Mouse (Mus musculus): ENCODE measurements around the gene Nr1i2.
A peak's percentile ranks its signal among the peaks of the same experiment; 100 is the strongest.
"Not testable (repeated sequence)": the region's sequence is repeated elsewhere in the genome, so short reads cannot be mapped to it uniquely, and the experiment has no call there.

Nr1i2 gene

DNA sequence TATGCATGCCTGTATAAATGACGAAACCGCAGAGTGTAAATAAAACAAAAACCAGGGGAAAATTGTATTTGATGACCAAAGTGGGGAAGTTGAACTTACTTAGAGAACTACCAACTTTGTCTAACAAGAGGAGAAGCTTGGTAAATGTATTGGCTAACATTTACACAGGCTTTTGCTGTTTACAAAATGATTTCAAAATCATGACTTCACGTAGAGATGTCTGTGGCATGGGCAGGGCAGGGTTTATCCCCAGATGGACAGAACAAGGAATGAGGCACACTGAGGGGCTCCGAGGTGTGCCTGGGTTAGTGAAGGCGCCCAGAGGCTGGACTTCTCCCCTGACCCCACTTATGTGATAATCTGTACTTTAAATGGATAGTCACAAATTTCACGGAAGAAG is 7.3 kb downstream of the Nr1i2 start:
- DNase-seq (ENCODE audit: low spot score): no peak

DNA sequence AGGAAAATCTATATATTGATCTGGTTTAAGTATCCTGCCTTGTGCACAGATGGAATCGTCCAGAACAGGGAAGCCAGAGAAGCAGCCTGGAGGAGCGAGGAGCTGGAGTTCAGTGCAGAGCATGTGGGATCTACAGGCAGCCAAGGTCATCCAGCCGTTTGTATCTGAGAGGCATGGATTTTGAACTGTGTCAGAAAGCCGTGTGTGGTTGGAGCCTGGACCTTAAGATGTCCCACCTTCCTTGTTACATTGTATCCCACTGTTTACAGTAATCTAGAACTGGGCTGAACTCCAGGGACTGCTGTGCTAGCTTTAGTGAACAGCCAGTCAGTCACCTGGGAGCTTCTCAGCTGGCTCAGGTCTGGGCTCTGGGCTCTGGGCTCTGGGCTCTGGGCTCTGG is 8.1 kb downstream of the Nr1i2 start:
- no peak for DNase-seq (ENCODE audit: low spot score)

DNA sequence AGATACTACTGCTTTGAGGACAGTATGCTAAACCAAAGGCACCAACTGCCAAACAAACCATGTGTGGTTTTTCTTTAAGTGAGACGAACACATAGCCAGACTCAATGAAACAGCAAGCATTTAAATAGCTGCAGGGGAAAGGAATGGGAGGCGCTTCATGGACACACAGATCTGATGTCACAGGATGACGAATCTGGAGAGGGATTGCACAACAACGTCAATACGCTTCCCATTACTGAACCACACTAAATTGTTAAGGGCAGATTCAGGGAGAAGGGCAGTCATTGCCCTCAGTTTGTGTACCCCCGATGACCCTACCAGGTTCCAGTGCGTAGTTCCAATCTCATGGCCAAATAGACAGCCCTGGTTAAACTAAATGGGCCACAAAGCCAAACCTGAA is 8.8 kb downstream of the Nr1i2 start:
- DNase-seq (ENCODE audit: low spot score): no peak

DNA sequence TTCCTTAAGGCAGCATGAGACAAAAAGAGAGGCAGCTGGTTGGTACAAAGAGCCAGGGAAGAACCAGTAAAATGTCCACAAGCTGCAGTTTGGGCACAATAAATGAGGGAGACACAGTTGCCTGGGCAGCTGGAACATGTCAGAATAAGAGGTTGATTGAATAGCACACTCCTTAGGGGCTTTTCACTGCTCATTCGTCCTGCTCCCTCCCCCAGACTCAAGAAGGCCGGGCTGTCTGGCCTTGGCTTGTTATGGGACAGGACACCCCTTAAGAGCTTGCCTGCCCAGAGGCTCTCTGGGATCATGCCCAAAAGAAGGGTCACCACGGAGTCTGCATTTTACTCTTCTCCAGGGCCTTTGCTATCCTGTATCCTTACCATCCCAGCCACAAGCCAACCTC is 11.3 kb downstream of the Nr1i2 start:
- no peak for DNase-seq (ENCODE audit: low spot score)

DNA sequence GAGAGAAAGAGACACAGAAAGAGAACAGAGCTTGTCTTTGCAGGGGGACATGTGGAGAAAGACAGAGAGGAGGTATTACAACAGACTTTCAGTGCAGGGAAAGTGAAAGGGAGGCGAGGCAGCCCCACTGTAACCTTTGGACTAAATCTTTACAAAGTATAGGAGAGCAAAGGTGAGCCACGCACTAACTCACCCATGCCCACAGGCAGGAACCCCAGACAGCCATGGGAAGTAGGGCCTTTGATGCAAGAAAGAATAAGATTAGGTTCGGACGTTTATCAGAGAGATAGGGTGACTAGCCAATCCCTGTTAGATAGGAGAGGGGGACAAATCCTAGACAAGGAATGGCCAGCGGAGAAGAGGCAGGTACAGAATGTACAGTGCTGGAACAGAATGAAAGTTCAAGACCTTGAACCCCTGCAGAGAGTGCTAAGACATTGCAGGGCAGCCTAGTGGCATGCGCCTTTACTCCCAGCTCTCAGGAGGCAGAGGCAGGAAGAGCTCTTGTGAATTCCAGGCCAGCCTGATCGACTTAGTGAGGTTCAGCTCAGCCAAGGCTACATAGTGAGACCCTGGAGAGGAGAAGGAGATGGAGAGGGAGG is 12.0 kb downstream of the Nr1i2 start:
- no peak for DNase-seq (ENCODE audit: low spot score)

DNA sequence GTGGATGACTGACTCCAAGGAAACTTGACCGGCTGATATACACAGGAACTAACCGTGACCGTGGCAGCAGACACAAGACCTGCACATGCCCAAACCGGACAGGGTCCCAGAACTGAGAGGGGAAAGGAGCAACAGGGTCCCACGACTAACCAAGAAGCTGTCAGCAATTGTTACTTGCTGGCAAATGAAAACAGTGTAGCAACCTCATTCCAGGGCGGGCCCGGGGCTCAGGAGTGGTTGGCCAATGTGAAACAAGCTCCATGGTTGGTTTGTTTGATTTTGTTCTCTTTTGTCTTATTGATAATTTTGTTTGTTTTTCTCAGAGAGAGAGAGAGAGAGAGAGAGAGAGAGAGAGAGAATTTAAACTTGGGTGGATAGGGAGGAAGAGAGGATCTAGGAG is 13.7 kb downstream of the Nr1i2 start:
- DNase-seq (ENCODE audit: low spot score): no peak

DNA sequence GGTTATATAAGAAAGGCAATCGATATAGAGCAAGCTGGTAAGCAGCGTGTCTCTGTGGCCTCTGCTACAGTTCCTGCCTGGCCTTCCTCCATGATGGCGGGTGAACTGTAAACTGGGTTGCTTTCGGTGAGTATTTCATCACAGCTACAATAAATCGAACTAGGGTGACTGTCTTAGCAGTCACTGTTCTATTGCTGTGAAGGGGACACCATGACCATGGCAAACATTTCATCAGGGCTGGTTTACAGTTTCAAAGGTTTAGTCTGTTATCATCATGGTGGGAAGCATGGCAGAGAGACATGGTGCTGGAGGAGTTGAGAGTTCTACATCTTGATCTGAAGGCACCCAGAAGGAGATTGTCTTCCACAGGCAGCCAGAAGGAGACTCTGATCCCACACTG is 14.8 kb downstream of the Nr1i2 start:
- no peak for DNase-seq (ENCODE audit: low spot score)

DNA sequence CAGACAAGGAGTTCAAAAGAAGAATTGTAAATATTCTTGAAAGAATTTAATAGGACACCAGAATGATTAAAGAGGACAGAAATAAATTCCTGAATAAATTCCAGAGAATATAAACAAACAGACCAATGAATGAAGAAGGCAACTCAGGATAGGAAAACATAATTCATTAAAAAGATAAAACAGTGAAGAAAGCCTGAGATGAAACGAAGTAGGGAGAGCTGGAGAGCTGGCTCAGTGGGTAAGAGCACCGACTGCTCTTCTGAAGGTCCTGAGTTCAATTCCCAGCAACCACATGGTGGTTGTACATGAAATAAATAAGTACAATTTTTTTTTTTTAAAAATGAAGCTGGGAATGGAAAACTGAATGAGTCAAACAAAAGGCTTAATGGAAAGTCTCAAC is 19.9 kb downstream of the Nr1i2 start:
- no peak for DNase-seq (ENCODE audit: low spot score)

DNA sequence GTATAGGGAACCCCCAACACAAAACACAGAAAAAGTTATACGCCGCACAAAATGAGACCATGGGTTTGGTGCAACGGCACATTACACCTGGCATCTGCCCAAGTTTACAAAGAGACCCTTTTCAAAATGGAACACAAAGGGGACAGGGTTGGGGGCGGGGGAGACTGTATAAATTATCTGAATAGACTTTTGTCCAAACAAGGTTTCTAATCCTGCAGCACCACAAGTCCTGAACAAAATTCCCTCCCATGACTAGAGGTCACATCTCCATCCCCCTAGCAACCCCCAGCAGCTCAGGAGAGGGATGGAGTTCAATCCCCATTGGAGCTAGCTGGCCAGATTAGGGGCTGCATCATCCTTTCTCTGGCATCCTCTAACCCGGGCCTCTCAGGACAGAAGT is 22.1 kb downstream of the Nr1i2 start:
- DNase-seq (ENCODE audit: low spot score): no peak

DNA sequence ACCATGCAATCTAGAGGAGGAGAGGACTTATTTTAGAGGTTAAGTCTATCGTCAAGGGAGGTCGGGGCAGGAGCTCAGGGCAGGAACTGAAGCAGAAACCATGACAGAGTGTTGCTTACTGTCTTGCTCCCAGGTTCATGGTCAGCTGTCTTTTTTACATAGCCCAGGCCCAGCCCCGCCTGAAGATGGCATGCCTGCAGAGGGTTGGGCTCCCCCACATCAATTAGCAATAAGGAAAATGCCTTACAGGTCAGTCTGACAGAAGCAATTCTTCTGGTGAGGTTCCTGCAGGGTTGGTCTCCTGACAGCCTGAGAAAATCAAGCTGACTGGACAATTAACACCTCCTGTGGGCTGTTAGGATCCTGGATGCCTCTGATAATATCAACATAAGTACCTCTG is 23.0 kb downstream of the Nr1i2 start:
- DNase-seq (ENCODE audit: low spot score): no peak

DNA sequence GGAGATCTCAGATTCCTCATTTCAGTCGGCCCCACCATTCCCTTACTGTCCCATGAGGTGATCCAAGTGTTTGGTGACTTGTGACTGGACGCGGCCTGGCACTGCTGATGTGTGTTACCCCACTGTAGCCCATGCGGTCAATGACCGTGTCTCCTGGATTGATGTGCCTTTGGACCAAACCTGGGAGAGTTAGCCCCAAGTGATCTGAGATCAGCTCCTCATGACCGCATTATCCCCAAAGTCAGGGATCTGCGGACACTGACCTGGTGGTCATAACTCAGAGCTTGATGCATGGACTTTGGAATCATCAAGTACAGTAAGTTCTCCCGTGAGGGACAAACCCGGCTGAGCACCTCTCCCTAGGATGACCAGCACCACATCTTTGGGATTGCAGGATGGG is 38.7 kb downstream of the Nr1i2 start:
- DNase-seq (ENCODE audit: low spot score): no peak

DNA sequence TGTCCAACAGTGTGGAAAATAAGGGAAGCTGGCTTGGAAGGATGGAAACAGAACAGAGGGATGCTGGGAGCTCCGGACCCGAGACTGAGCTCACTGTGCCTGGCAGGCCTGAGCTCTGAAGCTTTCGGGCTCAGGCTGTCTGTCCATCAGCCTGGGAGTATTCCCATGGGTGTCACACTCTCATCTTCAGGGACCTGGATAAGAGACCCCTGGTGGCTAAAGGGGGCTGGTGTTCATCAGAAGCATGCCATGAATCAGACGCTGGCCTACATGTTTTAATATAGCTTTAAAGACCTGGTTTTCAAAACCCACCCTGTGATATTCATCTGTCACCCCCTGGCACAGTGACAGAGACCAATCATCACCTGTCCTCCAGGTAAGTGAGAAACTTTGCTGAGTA is 39.5 kb downstream of the Nr1i2 start:
- no peak for DNase-seq (ENCODE audit: low spot score)

DNA sequence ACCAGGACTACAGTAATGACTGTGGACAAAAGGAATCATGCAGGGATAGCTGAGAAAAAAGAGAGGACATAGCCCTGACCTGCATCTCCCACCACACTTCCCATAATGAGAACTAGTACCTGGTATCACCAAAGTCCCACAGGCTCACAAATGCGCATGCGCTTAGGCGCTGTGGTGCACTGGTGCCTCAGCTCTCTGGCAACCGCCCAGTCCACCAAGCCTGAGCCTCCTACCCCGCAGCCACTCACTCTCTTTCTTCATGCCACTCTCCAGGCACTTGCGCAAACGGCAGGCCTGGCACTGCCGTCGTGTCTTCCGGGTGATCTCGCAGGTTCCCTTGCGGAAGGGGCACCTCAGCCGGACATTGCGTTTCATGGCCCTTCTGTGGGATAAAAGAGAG is 40.6 kb downstream of the Nr1i2 start:
- no peak for DNase-seq (ENCODE audit: low spot score)

DNA sequence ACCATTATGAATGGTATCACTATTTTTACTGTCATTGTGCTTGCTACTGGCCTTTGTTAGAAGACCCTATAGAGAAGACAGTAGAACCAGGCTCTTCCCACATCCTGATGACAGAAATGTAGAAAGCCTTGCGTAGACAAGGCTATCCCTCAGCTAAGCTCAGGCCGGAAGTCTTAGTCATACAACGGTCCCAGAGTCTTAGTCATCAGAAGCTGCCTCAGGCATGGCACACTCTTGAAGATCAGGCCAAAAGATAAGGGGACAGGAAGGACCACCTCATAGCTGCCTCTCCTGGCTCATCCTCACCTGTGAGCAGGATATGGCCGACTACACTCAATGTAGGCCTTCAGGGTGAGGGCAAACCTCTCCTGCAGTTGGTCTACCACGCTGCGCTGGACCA is 44.2 kb downstream of the Nr1i2 start:
- DNase-seq (ENCODE audit: low spot score): no peak

DNA sequence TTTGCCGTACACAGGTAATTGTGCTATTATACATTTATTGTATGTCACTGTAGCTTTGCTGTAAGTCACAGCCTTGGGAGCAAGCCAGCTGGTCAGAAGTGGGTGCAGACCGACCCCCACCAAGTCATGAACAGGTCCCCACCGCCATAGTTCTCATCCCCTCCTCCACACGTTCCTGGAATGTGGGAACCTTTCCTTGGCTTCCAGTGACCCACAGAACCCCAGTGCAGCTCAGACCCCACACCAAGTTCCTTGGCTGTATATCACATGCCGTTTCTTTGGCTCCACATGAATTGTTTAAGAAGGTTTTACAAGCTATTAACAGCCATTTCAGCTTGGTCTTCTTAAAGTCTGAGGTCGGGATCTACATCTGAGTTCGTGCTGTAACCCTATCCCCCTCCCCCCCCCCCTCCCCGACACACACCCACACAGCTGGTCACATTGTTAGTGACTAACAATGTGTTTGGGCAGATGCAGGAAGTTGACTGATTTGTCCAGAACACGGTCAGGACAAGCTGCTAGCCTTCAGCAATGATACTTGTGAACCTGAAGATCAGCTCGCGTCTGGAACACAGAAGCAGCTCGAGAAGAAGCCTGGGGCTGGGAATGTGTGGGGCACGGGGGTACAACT is 46.2 kb downstream of the Nr1i2 start:
- DNase-seq (ENCODE audit: low spot score): no peak

DNA sequence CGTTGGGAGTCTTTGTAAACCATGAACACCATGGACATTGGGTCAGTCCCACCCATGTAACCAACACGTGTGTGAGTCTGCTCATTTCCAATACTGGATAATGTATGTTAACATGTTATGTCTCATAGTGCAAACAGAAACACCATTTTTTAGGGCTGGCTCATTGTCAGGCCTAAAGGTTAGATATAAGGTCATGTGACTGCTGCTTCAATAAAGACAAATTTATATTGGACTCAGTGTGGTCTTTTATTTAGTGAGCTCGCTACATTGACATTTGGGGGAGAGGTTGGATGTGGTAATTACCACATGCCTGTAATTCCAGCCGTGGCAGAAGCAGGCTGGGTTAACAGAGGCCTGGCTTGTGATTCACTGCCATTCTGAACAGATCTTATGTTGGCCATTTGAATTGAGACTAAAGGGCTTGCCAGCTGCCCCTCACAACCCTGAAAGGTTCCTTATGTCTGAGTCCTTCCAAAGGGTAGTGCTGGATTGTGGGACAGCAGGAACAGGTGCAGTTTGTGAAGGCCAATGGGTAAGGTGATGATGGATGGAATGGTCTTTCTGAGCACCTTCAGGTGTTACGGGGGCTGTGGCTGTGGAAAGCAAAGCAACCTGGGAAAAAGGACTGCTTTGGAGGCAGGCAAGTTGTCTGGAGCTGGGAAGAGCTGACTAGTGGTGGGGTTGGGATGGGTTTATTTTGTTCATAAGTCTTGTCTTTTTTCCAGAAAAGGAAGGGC is 48.6 kb downstream of the Nr1i2 start:
- no peak for DNase-seq (ENCODE audit: low spot score)

DNA sequence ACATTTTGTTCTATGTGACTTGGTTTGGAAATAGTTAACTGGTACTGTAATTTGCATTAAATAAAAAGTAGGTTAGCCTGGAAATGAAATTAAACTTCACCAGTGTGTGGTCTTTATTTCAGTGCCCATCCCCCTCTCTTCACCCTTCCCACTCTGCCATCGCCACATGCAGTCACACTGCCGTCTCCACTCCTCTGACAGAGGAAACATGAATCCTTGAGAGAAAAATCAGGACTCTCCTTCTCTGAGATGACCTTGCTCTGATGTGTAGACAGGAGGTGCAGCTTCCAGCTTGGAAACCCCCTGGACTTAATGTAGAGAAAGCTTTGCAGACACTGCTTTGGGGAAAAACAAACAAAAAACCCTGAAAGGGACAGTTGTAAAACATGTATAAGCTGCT is 49.2 kb downstream of the Nr1i2 start:
- DNase-seq (ENCODE audit: low spot score): no peak

DNA sequence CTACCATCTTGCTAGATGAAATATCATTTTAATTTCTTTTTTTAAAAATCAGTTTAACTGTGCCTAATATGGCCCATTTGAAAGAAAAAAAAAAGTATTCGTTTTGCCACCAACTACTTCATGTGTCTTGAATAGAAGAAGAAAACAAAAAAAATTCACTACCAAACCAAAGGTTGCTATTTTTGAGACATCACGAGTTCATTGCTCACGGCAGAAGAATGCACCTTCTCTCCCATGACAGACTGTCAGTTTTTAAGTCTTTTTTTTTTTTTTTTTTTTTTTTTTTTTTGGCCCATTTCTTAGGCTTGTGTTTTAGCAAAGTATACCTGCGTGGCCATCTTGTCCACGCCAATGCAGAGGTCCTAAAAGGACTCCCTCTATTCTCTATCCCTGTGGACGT is 50.5 kb downstream of the Nr1i2 start:
- no peak for DNase-seq (ENCODE audit: low spot score)

DNA sequence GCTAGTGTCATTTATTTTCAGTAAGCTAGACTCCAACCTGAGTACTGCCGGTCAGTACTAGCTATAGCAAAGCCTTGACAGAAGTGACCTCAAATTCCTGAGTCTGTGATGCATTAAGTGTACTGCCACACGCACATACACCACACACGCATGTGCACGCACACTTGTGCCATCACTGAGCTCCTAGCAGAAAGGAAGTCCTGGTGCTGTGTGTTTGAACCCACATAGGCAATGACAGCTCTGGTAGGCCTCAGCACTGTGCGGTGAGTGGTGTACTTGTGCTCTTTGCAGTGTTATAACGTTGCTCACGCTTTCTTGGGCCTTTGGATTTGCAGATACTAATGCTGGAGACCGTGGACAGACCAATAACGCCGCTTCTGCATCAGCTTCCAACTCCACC is 54.5 kb downstream of the Nr1i2 start:
- DNase-seq (ENCODE audit: low spot score): no peak

DNA sequence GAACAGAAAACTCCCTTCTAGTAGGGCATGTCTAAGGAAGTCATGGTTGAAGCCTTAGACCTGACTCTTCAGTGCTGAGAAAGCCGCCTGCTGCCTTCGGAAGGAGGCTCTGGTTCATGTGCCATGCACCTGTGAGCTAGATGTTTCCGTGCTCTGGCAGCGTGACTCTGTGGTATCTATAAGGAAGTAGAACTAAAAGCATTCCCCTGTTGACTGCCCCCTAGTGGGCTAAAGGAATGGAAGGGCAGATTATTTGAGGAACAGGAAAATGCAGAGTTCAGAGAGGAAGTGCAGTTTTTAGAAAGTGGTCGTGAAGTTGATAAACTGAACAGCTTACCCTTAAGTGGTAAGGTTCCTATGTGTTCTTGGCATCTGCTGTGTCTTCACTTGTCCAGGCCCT is 54.9 kb downstream of the Nr1i2 start:
- DNase-seq (ENCODE audit: low spot score): peak; percentile 70

DNA sequence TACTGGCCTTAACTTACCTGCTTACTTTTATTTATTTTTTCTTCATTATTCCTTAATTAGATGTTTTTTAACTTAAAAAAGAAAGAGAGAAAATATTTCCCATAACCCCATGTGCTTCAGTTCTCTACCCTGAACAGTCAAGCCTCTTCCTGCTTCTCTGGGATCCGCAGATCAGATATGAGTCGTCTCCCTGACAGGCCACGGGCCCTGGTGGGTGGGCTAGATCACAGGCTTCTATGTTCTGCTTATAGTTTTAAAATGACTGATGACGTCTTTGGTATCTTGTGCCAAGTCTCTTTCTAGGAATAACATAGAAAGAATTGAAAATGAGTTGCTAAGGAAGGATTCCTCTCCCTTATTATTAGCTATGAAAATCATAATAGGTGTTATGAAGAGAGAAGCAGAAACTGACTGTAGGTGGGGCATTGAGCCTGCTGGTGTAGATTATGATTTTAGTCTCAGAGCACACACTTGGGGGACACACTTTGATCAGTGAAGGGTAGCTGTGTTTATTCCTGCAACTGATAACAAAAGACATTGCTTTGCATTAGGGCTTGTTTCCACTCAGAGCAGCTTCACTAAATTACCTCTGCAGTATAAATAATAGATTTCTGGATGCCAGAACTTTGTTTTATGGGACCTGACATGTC is 57.6 kb downstream of the Nr1i2 start:
- DNase-seq (ENCODE audit: low spot score): no peak

DNA sequence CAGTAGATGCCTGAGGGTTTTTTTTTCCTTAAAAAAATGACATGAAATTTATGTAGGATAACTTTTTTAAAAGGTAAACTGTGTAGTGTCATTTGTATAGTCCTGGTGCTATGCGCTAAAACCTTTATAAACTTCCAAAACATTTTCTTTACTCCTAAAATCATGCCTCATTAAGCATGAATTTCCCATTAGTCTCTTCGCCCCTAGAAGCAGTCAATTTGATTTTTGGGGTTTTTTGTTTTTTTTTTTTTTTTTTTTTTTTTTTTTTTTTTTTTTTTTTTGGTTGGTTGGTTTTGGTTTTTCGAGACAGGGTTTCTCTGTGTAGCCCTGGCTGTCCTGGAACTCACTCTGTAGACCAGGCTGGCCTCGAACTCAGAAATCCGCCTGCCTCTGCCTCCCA is 72.1 kb downstream of the Nr1i2 start:
- DNase-seq (ENCODE audit: low spot score): not testable (repeated sequence)

DNA sequence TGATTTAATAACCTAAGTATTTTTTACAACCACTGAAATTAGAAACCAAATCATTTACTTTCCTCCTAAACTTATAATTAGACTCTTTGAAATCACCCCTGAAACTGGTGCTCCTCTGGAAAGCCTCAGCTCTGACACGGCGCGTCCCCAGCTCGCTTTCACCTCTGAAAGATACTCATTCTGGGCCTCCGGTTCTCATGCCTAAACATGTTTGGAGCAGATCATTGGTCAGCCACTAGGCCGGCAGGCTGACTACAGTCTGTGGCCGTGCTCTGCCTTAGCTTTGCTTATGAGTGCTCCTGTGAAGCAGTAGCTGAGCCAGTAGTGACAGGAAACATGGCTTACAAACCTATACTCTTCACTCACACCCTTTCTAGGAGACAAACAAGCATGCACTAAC is 89.4 kb downstream of the Nr1i2 start:
- DNase-seq (ENCODE audit: low spot score): no peak
